In genomic region chr14:7977471-7977870, GRCm38 (mm10) we compare ENCODE assay signal across 39 mouse cellular contexts. TPM values are rescaled to one million over a fixed set of nuclear protein-coding genes. Genes with fewer than 3 reads are reported as not detected.
DNase-seq lines count a peak whose midpoint lies in the region; ATAC-seq and TF ChIP-seq lines count a peak whose summit lies in the region.
"Had no signal": no experiment of that assay in that cellular context is flagged by ENCODE, and none has a peak within 500 bp of the region (broad histone marks: within the 10 kb centered on the region; RNA-seq: fewer than 3 reads in every experiment).

No protein-coding gene starts in this region.

- no peak for ATAC-seq in liver, embryonic 11.5 days (replicated peaks; ENCODE audit: low FRiP score)
- peak; percentile 54 for ATAC-seq in granulocyte monocyte progenitor cell, adult 5-6 weeks (replicated peaks; ENCODE audit: poor library complexity, severe bottlenecking)
- ATAC-seq: forebrain, postnatal 0 days; hindbrain, embryonic 16.5 days; intestine, embryonic 16.5 days had no signal

- no peaks in the 10 kb centered on the region for H3K9me3 ChIP-seq in liver, embryonic 11.5 days (ENCODE audit: control insufficient read depth, low read length)
- H3K9me3 ChIP-seq: forebrain, embryonic 12.5 days; heart, embryonic 12.5 days; midbrain, embryonic 12.5 days; neural tube, embryonic 13.5 days had no signal

- no peak for TF ChIP-seq POLR2A in liver, adult 2 months (IDR thresholded peaks at IDR 0.05; ENCODE audit: extremely low read depth, insufficient read depth, low read length)

- WGBS in liver, adult 2 months, result 81% methylated on average over 1 of the region's 1 CpGs
- whole genome bisulfite sequencing in liver, embryonic 11.5 days, result 77% methylated on average over 1 of the region's 1 CpGs

- H3K4me1 ChIP-seq in liver, adult 2 months (ENCODE audit: control insufficient read depth, insufficient read depth, low read length), result peaks cover 11% of the 10 kb centered on the region
- H3K4me1 ChIP-seq in liver, embryonic 11.5 days (replicated peaks; ENCODE audit: control insufficient read depth, insufficient read depth, low read length), result no peaks in the 10 kb centered on the region
- H3K4me1 ChIP-seq: forebrain, embryonic 12.5 days; midbrain, embryonic 12.5 days; neural tube, embryonic 13.5 days had no signal

- no peak overlapping the region for H3K4me2 ChIP-seq in liver, embryonic 11.5 days
- H3K4me2 ChIP-seq: forebrain, embryonic 12.5 days; heart, embryonic 12.5 days; lung, embryonic 14.5 days; midbrain, embryonic 12.5 days; neural tube, embryonic 13.5 days had no signal

- no peak for DNase-seq in liver, adult 2 months (ENCODE audit: extremely low read depth, low read depth, low spot score)
- no peak for DNase-seq in liver, embryonic 11.5 days (ENCODE audit: low spot score)
- peak; percentile 48 for DNase-seq in CD4-positive helper T cell, adult 2 months (ENCODE audit: low read depth, low spot score)
- peak; percentile 19 for DNase-seq in naive thymus-derived CD4-positive, alpha-beta T cell, adult 2 months (ENCODE audit: low read depth)
- DNase-seq in cerebellum, postnatal 25 days, result no peak
- DNase-seq in left cerebral cortex, postnatal 14 days (ENCODE audit: low spot score in 2 of 2), result no peak
- DNase-seq: adrenal gland, adult 8-10 months; cerebellum, adult 8-10 months; cerebellum, postnatal 36 days; forebrain, postnatal 0 days; gastrocnemius, postnatal 25 days; heart, adult 2 months; heart, postnatal 4 days; kidney, adult 9 months; kidney, postnatal 10 days; layer of hippocampus, postnatal 36 days; lung, embryonic 14.5 days; lung, postnatal 14 days; right cerebral cortex, postnatal 4 days; thymus, adult 18-20 months; thymus, postnatal 25 days had no signal

- no peaks in the 10 kb centered on the region for H3K79me2 ChIP-seq in liver, adult 2 months (ENCODE audit: control insufficient read depth, insufficient read depth, low read length)

- no peak overlapping the region for H3K4me3 ChIP-seq in liver, adult 2 months (ENCODE audit: insufficient read depth, low read depth, low read length)
- no peak overlapping the region for H3K4me3 ChIP-seq in liver, embryonic 11.5 days (ENCODE audit: low read depth, low read length)
- H3K4me3 ChIP-seq: erythroblast, embryonic 14.5 days; forebrain, embryonic 12.5 days; heart, adult 2 months; heart, embryonic 12.5 days; midbrain, embryonic 12.5 days; myocyte; neural tube, embryonic 13.5 days had no signal

- no peak overlapping the region for H3K9ac ChIP-seq in liver, adult 2 months (ENCODE audit: low read depth, low read length)
- H3K9ac ChIP-seq in liver, embryonic 11.5 days (ENCODE audit: low read depth, low read length), result no peak overlapping the region
- H3K9ac ChIP-seq: forebrain, embryonic 12.5 days; forebrain, postnatal 0 days; heart, embryonic 12.5 days; liver, embryonic 14.5 days; lung, embryonic 14.5 days; midbrain, embryonic 12.5 days; neural tube, embryonic 13.5 days had no signal

- H3K27me3 ChIP-seq in liver, adult 2 months (ENCODE audit: control insufficient read depth, insufficient read depth, low read length), result no peaks in the 10 kb centered on the region
- H3K27me3 ChIP-seq in liver, embryonic 11.5 days (replicated peaks; ENCODE audit: control insufficient read depth, insufficient read depth, low read length), result no peaks in the 10 kb centered on the region
- H3K27me3 ChIP-seq: forebrain, embryonic 12.5 days; heart, embryonic 12.5 days; midbrain, embryonic 12.5 days; neural tube, embryonic 13.5 days had no signal

- H3K36me3 ChIP-seq in liver, adult 2 months (ENCODE audit: control insufficient read depth, insufficient read depth, low read length), result peaks cover 3% of the 10 kb centered on the region; the same call in 1 of the 2 replicates
- no peaks in the 10 kb centered on the region for H3K36me3 ChIP-seq in liver, embryonic 11.5 days (ENCODE audit: control insufficient read depth, insufficient read depth, low read length)
- H3K36me3 ChIP-seq: forebrain, embryonic 12.5 days; heart, embryonic 12.5 days; midbrain, embryonic 12.5 days; neural tube, embryonic 13.5 days had no signal

- intact Hi-C loops in left cerebral cortex, postnatal 14 days (cut with DNase I), result no loop called here

- H3K27ac ChIP-seq in liver, adult 2 months (replicated peaks; ENCODE audit: insufficient read depth, low read depth, low read length), result peak overlapping the region; percentile 73
- H3K27ac ChIP-seq in liver, embryonic 11.5 days (ENCODE audit: low read depth, low read length), result no peak overlapping the region
- H3K27ac ChIP-seq: forebrain, embryonic 12.5 days; heart, adult 2 months; liver, embryonic 14.5 days; midbrain, embryonic 12.5 days; neural tube, embryonic 13.5 days; stomach, postnatal 0 days had no signal

- TF ChIP-seq CTCF in liver, adult 2 months (IDR thresholded peaks at IDR 0.05; ENCODE audit: low read depth, low read length), result no peak

RNA-seq across cellular contexts. Expression of gene Dnase1l3, which starts 16.9 kb away (rescaled TPM):
- total RNA-seq in liver, adult 2 months (2014; rRNA removed), result 10.0 and 10.9 TPM in 2 replicates
- 20.5 and 24.3 TPM in 2 replicates for polyA plus RNA-seq in liver, adult 2 months (2012; rRNA removed)
- polyA plus RNA-seq in liver, embryonic 11.5 days (2014; fragmentation: Nextera tagmentation; extraction: Ambion mirVana), result 0.73 and 0.79 TPM in 2 replicates
- total RNA-seq in granulocyte monocyte progenitor cell, adult 5-6 weeks (2014; fragmentation: Nextera tagmentation), result 0.15 TPM in 1 of 2 replicates, not detected in the other
- total RNA-seq in granulocyte monocyte progenitor cell, adult 5-6 weeks (2017), result not detected in 2 replicates
- total RNA-seq in left cerebral cortex, postnatal 14 days (2021), result not detected
- total RNA-seq: forebrain, postnatal 0 days; gastrocnemius, postnatal 25 days; heart, postnatal 4 days; layer of hippocampus, postnatal 36 days; left cerebral cortex, postnatal 10 days; midbrain, postnatal 0 days had no signal
- polyA plus RNA-seq: erythroblast, embryonic 14.5 days; forebrain, embryonic 12.5 days had no signal

RNA-seq across cellular contexts. Expression of gene Gm45521, which starts 20.4 kb away (rescaled TPM):
- not detected in 2 replicates for total RNA-seq in liver, adult 2 months (2014; rRNA removed)
- not detected in 2 replicates for polyA plus RNA-seq in liver, adult 2 months (2012; rRNA removed)
- not detected in 2 replicates for polyA plus RNA-seq in liver, embryonic 11.5 days (2014; fragmentation: Nextera tagmentation; extraction: Ambion mirVana)
- not detected in 2 replicates for total RNA-seq in granulocyte monocyte progenitor cell, adult 5-6 weeks (2014; fragmentation: Nextera tagmentation)
- not detected in 2 replicates for total RNA-seq in granulocyte monocyte progenitor cell, adult 5-6 weeks (2017)
- not detected for total RNA-seq in left cerebral cortex, postnatal 14 days (2021)
- total RNA-seq: adrenal gland, adult 8-10 months; adrenal gland, postnatal 4 days; forebrain, postnatal 0 days; gastrocnemius, postnatal 25 days; heart, adult 2 months; heart, postnatal 4 days; layer of hippocampus, postnatal 36 days; midbrain, postnatal 0 days had no signal
- polyA plus RNA-seq: embryonic facial prominence, embryonic 14.5 days; erythroblast, embryonic 14.5 days; forebrain, embryonic 12.5 days; forebrain, postnatal 0 days; heart, adult 2 months; heart, embryonic 12.5 days; heart, postnatal 0 days; intestine, embryonic 16.5 days; large intestine, adult 2 months; liver, embryonic 14.5 days; lung, embryonic 14.5 days; midbrain, embryonic 12.5 days; myocyte; spleen, adult 2 months; stomach, postnatal 0 days had no signal

RNA-seq across cellular contexts. Expression of gene Abhd6, which starts 25.2 kb away (rescaled TPM):
- total RNA-seq in liver, adult 2 months (2014; rRNA removed), result 17.4 and 29.2 TPM in 2 replicates
- 39.6 and 45.2 TPM in 2 replicates for polyA plus RNA-seq in liver, adult 2 months (2012; rRNA removed)
- polyA plus RNA-seq in liver, embryonic 11.5 days (2014; fragmentation: Nextera tagmentation; extraction: Ambion mirVana), result 11.9 and 15.0 TPM in 2 replicates
- total RNA-seq in granulocyte monocyte progenitor cell, adult 5-6 weeks (2014; fragmentation: Nextera tagmentation), result not detected in 2 replicates
- 1.5 TPM in 1 of 2 replicates, not detected in the other for total RNA-seq in granulocyte monocyte progenitor cell, adult 5-6 weeks (2017)
- total RNA-seq in left cerebral cortex, postnatal 14 days (2021), result 10 to 100 TPM; 64.7 to 70.0 TPM
- polyA plus RNA-seq: erythroblast, embryonic 14.5 days had no signal

Comparison
In these comparisons a context has a peak if more than half of its experiments do, and no peak if none do; other contexts are left out.
1. DNase-seq: peak in CD4-positive helper T cell, adult 2 months (single experiment) and naive thymus-derived CD4-positive, alpha-beta T cell, adult 2 months (single experiment); none in liver, adult 2 months (single experiment), liver, embryonic 11.5 days (single experiment), cerebellum, postnatal 25 days (0 of 2) and left cerebral cortex, postnatal 14 days (0 of 2).